Mouse (Mus musculus) cerebellum, adult 9-11 months (tissue): Measurements from ENCODE around the gene Cnot8.

Experiments used
- DNase-seq: peaks from one replicate; pipeline ENCODE4 v3.0.0; 2022

Cnot8 gene

GRCm38 (mm10) chr11:58107009-58107408 is 3.1 kb downstream of the Cnot8 start:
- DNase-seq = no peak

GRCm38 (mm10) chr11:58107664-58108337 is 3.8 kb downstream of the Cnot8 start:
- DNase-seq = no peak

- DNase-seq = no peak
Observed at GRCm38 (mm10) chr11:58116560-58116959, 12.6 kb downstream of the Cnot8 start.

- no peak for DNase-seq
Observed at GRCm38 (mm10) chr11:58117044-58117652, 13.2 kb downstream of the Cnot8 start.

GRCm38 (mm10) chr11:58120655-58121054 is 16.7 kb downstream of the Cnot8 start:
- no peak for DNase-seq

- DNase-seq = no peak
Observed at GRCm38 (mm10) chr11:58121351-58121750, 17.4 kb downstream of the Cnot8 start.

GRCm38 (mm10) chr11:58123711-58124110 is 19.8 kb downstream of the Cnot8 start:
- DNase-seq = peak; percentile 59

GRCm38 (mm10) chr11:58125021-58125420 is 21.1 kb downstream of the Cnot8 start:
- DNase-seq = no peak

GRCm38 (mm10) chr11:58126397-58127160 is 22.6 kb downstream of the Cnot8 start:
- DNase-seq = peak; percentile 82

GRCm38 (mm10) chr11:58127544-58127943 is 23.6 kb downstream of the Cnot8 start:
- no peak for DNase-seq

GRCm38 (mm10) chr11:58129302-58129843 is 25.4 kb downstream of the Cnot8 start:
- DNase-seq = no peak

GRCm38 (mm10) chr11:58132026-58132425 is 28.1 kb downstream of the Cnot8 start:
- no peak for DNase-seq

GRCm38 (mm10) chr11:58134869-58135268 is 30.9 kb downstream of the Cnot8 start:
- no peak for DNase-seq

- DNase-seq = no peak
Observed at GRCm38 (mm10) chr11:58135296-58135695, 31.3 kb downstream of the Cnot8 start.

GRCm38 (mm10) chr11:58136677-58137076 is 32.7 kb downstream of the Cnot8 start:
- DNase-seq = no peak

GRCm38 (mm10) chr11:58138821-58139220 is 34.9 kb downstream of the Cnot8 start:
- no peak for DNase-seq

- no peak for DNase-seq
Observed at GRCm38 (mm10) chr11:58139466-58139865, 35.5 kb downstream of the Cnot8 start.

- DNase-seq = no peak
Observed at GRCm38 (mm10) chr11:58143704-58144426, 39.9 kb downstream of the Cnot8 start.

GRCm38 (mm10) chr11:58146241-58146640 is 42.3 kb downstream of the Cnot8 start:
- no peak for DNase-seq

- no peak for DNase-seq
Observed at GRCm38 (mm10) chr11:58155458-58155857, 51.5 kb downstream of the Cnot8 start.

GRCm38 (mm10) chr11:58156871-58157270 is 52.9 kb downstream of the Cnot8 start:
- no peak for DNase-seq

GRCm38 (mm10) chr11:58165072-58165471 is 61.1 kb downstream of the Cnot8 start:
- DNase-seq = no peak

- DNase-seq = no peak
Observed at GRCm38 (mm10) chr11:58167822-58168166, 63.8 kb downstream of the Cnot8 start.
